Mouse (Mus musculus) CH12.LX (cell line): ENCODE data around the gene Abhd2.

Experiments used
- CTCF ChIP-seq, 2 experiments: IDR thresholded peaks in 1 of 2; conservative IDR thresholded peaks in 1 of 2; 2 replicates each; pipeline ENCODE4 v1.5.1; 2011 to 2012; ENCODE audit warnings: low read depth in 2 of 2, low read length in 2 of 2, improper control_type of control experiment in 1 of 2, inconsistent platforms in 1 of 2, mild to moderate bottlenecking in 1 of 2, moderate library complexity in 1 of 2
- ELF1 ChIP-seq: IDR thresholded peaks from 2 replicates; pipeline ENCODE4 v1.6.1; 2014; ENCODE audit warnings: low read depth, mild to moderate bottlenecking, inconsistent platforms, low read length, improper control_type of control experiment
- EP300 ChIP-seq: IDR thresholded peaks from 2 replicates; pipeline ENCODE4 v1.6.1; 2011; ENCODE audit warnings: low read length, improper control_type of control experiment
- HCFC1 ChIP-seq: IDR thresholded peaks from 2 replicates; pipeline ENCODE4 v1.6.1; 2012; ENCODE audit warnings: low read depth, mild to moderate bottlenecking, inconsistent platforms, low read length, improper control_type of control experiment
- JUND ChIP-seq: conservative IDR thresholded peaks from 2 replicates; pipeline ENCODE4 v1.6.1; 2011; ENCODE audit warnings: low read depth, low read length, improper control_type of control experiment
- KAT2A ChIP-seq: IDR thresholded peaks from 2 replicates; pipeline ENCODE4 v1.6.1; 2012; ENCODE audit warnings: low read length, improper control_type of control experiment, inconsistent platforms; ENCODE audit not compliant: insufficient replicate concordance
- MEF2A ChIP-seq: IDR thresholded peaks from 2 replicates; pipeline ENCODE4 v1.6.1; 2014; ENCODE audit warnings: low read depth, mild to moderate bottlenecking, inconsistent platforms, low read length, improper control_type of control experiment, borderline replicate concordance
- MYC ChIP-seq: IDR thresholded peaks from 2 replicates; pipeline ENCODE4 v1.6.1; 2011; ENCODE audit warnings: low read depth, mild to moderate bottlenecking, improper control_type of control experiment, low read length
- SIN3A ChIP-seq: IDR thresholded peaks from 2 replicates; pipeline ENCODE4 v1.6.1; 2012; ENCODE audit warnings: low read length, improper control_type of control experiment, inconsistent platforms
- TCF12 ChIP-seq: IDR thresholded peaks from 2 replicates; pipeline ENCODE4 v1.6.1; 2014; ENCODE audit warnings: low read depth, mild to moderate bottlenecking, inconsistent platforms, low read length, improper control_type of control experiment
- UBTF ChIP-seq: IDR thresholded peaks from 2 replicates; pipeline ENCODE4 v1.6.1; 2012; ENCODE audit warnings: low read depth, mild to moderate bottlenecking, inconsistent platforms, low read length, improper control_type of control experiment, moderate library complexity

DNA sequence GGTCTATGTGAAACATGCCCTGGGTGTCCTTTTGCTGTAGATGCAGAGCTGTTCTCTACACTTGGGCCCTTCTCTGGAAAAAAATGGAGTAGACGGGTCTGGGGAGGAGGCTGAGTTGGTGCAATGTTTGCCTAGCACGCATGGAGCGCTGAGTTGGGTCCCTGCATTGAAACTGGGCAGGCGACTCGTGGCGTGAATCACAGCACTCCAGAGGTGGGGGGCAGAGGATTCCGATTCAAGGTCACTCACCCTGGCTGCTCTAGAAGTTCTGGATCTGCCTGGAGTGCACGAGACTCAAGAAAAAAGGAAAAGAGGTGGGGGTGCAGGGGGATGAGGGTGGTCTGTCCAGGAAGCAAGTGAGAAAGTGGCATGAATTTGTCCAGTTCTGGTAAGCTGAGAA lies 14.9 kb downstream of the Abhd2 start:
- no peak for TF ChIP-seq HCFC1
- no peak for TF ChIP-seq EP300
- no peak for TF ChIP-seq CTCF (conservative IDR thresholded peaks at IDR 0.05 in 1 of 2, IDR thresholded peaks at IDR 0.05 in 1 of 2; ENCODE audit: low read depth in 2 of 2, low read length in 2 of 2)
- no peak for TF ChIP-seq KAT2A
- no peak for TF ChIP-seq JUND
- TF ChIP-seq MEF2A: no peak
- no peak for TF ChIP-seq SIN3A
- no peak for TF ChIP-seq ELF1
- no peak for TF ChIP-seq MYC
- no peak for TF ChIP-seq UBTF
- no peak for TF ChIP-seq TCF12
